Mouse (Mus musculus): ENCODE results near the gene Ahcyl1.
A peak's percentile ranks its signal among the peaks of the same experiment; 100 is the strongest.

Ahcyl1 gene

GRCm38 (mm10) chr3:107703675-107704370, 7.5 kb upstream of the Ahcyl1 start:
- DNase-seq = no peak

- DNase-seq = no peak
Observed at GRCm38 (mm10) chr3:107701767-107702394, 5.5 kb upstream of the Ahcyl1 start.

- DNase-seq = no peak
Observed at GRCm38 (mm10) chr3:107700625-107701024, 4.3 kb upstream of the Ahcyl1 start.

GRCm38 (mm10) chr3:107696910-107697309, 550 bp upstream of the Ahcyl1 start:
- DNase-seq = no peak

GRCm38 (mm10) chr3:107695219-107695947, 977 bp downstream of the Ahcyl1 start:
- peak; percentile 11 for DNase-seq

- DNase-seq = no peak
Observed at GRCm38 (mm10) chr3:107694256-107694900, 2.0 kb downstream of the Ahcyl1 start.

- no peak for DNase-seq
Observed at GRCm38 (mm10) chr3:107690366-107690765, 6.0 kb downstream of the Ahcyl1 start.

GRCm38 (mm10) chr3:107689245-107689644, 7.1 kb downstream of the Ahcyl1 start:
- no peak for DNase-seq

- DNase-seq = no peak
Observed at GRCm38 (mm10) chr3:107688236-107688635, 8.1 kb downstream of the Ahcyl1 start.

- DNase-seq = no peak
Observed at GRCm38 (mm10) chr3:107686276-107686977, 9.9 kb downstream of the Ahcyl1 start.

GRCm38 (mm10) chr3:107685652-107686051, 10.7 kb downstream of the Ahcyl1 start:
- DNase-seq = no peak

GRCm38 (mm10) chr3:107683587-107683986, 12.8 kb downstream of the Ahcyl1 start:
- DNase-seq = no peak

- peak; percentile 31 for DNase-seq
Observed at GRCm38 (mm10) chr3:107680790-107681576, 15.4 kb downstream of the Ahcyl1 start.

GRCm38 (mm10) chr3:107671509-107671908, 24.9 kb downstream of the Ahcyl1 start:
- DNase-seq = no peak

GRCm38 (mm10) chr3:107670500-107670899, 25.9 kb downstream of the Ahcyl1 start:
- DNase-seq = no peak

GRCm38 (mm10) chr3:107668786-107669185, 27.6 kb downstream of the Ahcyl1 start:
- no peak for DNase-seq

- peak; percentile 52 for DNase-seq
Observed at GRCm38 (mm10) chr3:107667426-107667825, 28.9 kb downstream of the Ahcyl1 start.

GRCm38 (mm10) chr3:107664641-107665040, 31.7 kb downstream of the Ahcyl1 start:
- DNase-seq = peak; percentile 31

- DNase-seq = no peak
Observed at GRCm38 (mm10) chr3:107659000-107659399, 37.4 kb downstream of the Ahcyl1 start.

GRCm38 (mm10) chr3:107656888-107657287, 39.5 kb downstream of the Ahcyl1 start:
- DNase-seq = no peak

- DNase-seq = no peak
Observed at GRCm38 (mm10) chr3:107656151-107656550, 40.2 kb downstream of the Ahcyl1 start.

- DNase-seq = no peak
Observed at GRCm38 (mm10) chr3:107655491-107655890, 40.9 kb downstream of the Ahcyl1 start.

Data from kidney, adult 11 months (tissue).